Mouse (Mus musculus): ENCODE results near the gene Insm1.

The Insm1 gene

GRCm38 (mm10) chr2:146221076-146221928 lies at the start of gene Insm1:
TSS of gene Insm1 (plus strand) at chr2:146221921.
- DNase-seq (ENCODE audit: low spot score in 2 of 2), result peak in 1 of 2 experiments; percentile 6

GRCm38 (mm10) chr2:146172106-146172505 lies 49.6 kb upstream of the Insm1 start:
- DNase-seq (ENCODE audit: low spot score in 2 of 2), result no peak

DNA sequence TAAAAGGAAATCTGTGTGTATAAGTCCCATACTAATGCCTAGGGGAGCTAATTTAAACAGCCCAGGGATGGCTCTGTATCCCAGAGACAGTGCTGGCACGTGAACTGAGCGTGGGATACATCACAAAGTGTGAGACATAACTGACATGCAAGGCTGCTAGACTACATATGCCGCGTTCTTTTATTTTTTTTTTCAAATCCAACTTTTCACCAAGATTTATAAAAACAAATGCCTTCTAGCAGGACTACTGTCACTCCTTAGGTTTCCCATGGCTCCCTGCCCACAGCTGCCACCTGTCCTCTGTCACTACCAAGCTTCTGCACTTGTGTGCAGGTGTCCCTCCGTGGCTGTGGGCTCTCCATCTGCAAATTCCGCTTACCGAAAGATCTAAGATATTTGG lies 47.5 kb upstream of the Insm1 start:
- no peak for DNase-seq (ENCODE audit: low spot score in 2 of 2)

GRCm38 (mm10) chr2:146178718-146179117 lies 43.0 kb upstream of the Insm1 start:
- no peak for DNase-seq (ENCODE audit: low spot score in 2 of 2)

GRCm38 (mm10) chr2:146183830-146184793 lies 37.6 kb upstream of the Insm1 start:
- DNase-seq (ENCODE audit: low spot score in 2 of 2), result no peak

GRCm38 (mm10) chr2:146196126-146196525 lies 25.6 kb upstream of the Insm1 start:
- no peak for DNase-seq (ENCODE audit: low spot score in 2 of 2)

DNA sequence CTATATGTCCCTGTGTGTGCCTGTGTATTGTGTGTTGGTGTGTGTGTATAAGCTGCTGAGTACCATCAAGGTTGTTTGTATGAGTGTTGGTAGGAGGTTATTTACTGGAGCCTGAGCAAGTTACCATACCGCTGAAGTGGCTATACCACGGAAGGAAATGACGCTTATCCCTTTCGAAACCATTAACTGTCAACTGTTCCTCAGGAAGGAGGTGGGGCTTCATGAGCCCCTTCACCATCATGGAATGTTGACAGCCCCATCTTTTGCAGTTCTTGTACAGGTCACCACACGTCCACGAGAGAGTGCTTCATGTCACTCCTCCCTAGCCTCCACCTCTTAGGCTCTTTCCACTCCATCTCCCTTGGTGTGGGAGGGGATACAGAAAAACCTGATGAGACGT lies 23.8 kb upstream of the Insm1 start:
- DNase-seq (ENCODE audit: low spot score in 2 of 2), result no peak

DNA sequence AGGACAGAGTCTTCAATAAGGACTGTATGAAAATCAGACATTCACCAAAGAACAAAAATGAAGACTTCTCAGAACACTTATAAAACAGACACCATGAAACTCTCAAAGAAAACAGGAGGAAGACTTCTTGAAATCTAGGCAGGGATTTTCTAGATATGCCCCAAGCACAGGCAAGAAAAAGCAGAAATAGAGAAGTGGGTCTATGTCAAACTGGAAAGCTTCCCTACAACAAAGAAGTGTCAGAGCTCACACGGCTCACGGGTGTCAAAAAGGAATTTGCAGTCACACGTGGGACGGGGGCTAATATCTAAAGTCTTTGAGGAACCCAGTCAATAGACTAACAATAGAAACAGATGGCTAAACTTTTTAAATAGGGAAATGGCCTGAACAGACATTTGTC lies 10.8 kb upstream of the Insm1 start:
- DNase-seq (ENCODE audit: low spot score in 2 of 2), result no peak

GRCm38 (mm10) chr2:146214715-146215114 lies 7.0 kb upstream of the Insm1 start:
- no peak for DNase-seq (ENCODE audit: low spot score in 2 of 2)

DNA sequence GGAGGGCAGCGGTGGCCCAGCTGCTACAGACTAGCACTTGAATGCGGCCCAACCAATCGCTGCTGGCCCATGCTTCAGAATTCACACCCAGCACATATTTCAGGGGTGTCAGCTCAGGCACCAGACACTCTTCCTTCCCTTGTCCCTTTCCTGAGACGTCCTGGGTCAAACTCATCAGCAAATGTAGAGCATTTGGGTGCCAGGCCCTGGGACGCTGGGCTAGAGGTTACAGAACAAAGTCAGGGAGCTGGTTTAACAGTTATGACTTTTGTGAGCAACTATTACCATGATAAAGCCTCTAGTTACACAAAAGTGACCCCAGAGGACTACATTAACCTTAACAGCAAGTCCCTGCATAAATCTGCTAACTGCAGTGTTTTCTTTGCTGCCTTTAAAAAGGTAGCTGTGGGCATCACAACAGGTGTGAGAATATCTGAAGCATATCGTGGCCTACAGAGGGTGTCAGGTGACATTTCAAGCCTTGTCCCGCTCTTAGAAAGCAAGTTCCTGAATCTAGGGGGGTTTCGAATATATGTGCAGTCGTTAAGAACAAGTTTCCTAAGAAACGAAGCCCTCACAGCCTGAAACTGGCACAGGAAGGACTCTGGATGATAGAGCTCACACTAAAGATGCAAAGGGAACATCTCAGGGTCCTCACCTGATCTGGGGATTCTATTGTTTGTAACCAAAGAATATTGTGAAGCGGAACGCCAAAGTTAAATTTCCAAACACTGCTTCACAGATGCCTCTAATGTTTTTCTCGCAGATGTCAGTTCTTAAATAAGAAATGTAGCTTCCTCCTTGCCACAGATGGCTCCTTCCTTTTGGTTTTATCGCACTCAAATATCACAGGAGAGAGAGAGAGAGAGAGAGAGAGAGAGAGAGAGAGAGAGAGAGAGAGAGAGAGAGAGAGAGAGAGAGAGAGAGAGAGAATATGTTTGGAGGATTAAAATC lies 5.3 kb upstream of the Insm1 start:
- DNase-seq (ENCODE audit: low spot score in 2 of 2), result no peak

- DNase-seq (ENCODE audit: low spot score in 2 of 2), result no peak
These were observed 4.3 kb upstream of the Insm1 start for GRCm38 (mm10) chr2:146217227-146217980.

DNA sequence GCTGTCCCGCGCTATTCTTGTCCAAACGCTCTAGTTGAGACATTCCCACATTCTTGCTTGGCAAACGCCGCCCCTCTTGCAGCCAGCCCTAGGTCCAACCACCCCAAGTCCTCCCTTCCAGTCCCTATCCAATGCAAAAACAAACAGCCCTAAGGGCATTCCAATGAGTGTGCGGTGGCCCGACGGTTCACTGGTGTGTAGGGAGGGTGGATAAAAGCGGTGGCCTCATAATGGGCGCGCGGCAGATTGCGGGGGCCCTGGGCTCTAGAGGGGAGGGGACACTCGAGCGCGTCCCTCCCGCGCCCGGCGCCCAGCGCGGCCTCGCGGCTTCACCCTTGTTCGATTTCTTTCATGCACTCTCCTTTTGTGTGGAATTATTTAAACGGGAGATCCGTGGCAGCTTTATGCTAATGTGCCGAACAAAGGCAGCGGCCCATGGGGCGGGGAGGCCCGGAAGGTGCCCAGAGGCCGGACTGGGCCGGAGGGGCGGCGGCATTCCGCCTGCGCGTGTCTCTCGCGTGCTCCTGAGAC lies 3.5 kb upstream of the Insm1 start:
- DNase-seq (ENCODE audit: low spot score in 2 of 2), result no peak

- no peak for DNase-seq (ENCODE audit: low spot score in 2 of 2)
These were observed 2.7 kb upstream of the Insm1 start for GRCm38 (mm10) chr2:146218881-146219535.

DNA sequence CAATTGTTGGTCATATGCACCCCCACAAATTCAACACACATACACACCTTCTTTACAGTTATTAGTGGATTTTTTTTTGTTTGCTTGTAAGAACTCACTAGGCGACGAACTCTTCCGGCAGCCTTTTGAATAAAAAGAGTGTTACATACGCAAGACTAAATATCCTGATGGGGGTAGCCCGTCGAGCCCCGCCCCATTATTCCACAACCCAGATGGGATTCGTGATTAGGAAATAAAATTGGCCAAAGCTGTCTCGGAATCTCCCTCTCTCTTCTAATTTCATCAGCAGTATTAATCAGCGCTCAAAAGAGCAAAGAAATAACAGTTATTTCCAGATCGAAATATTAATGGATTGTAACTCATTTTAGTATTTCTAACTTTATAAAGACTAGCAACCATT lies 1.9 kb upstream of the Insm1 start:
- DNase-seq (ENCODE audit: low spot score in 2 of 2), result no peak

DNA sequence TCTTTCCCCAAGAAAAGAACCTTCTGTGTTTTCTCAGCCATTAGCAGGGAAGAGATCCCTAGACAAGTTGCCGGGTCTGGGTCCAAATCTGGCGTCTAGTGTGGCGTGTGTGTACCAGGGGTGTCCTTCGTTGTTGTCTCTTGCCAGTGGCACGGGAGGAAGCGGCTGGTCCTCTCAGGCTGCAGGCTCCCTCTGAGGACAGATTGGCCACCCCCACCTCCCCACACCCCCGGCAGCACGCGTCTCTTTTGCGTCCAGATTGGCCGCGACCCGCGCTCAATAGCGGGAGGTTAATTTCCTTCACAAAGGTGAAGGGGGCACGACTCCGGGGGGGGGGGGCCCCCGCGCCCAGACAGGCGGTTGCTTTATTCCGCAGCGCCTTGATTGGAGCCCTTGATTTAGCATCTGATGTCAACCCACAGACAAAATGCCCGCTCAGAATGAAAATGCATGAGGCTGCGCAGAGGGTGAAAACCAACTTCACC lies 1.1 kb upstream of the Insm1 start:
- no peak for DNase-seq (ENCODE audit: low spot score in 2 of 2)

DNA sequence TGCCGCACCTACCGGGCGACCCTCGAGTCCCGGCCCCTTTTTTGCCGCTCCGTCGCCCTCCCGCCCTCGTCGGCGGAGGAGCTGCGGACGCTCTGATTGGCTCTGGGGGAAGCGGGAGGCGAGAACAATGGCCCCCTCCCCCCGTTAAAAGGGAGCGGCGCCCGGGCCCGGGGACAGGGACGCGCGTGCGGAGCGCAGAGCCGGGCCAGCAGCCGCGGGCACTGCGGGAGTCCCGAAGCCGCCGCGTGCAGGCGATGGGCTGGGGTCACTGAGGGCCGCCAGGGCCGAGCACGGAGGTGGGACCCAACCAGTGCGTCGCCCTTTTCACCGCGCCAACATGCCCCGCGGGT lies 183 bp downstream of the Insm1 start:
- no peak for DNase-seq (ENCODE audit: low spot score in 2 of 2)

- no peak for DNase-seq (ENCODE audit: low spot score in 2 of 2)
These were observed 806 bp downstream of the Insm1 start for GRCm38 (mm10) chr2:146222279-146223175.

DNA sequence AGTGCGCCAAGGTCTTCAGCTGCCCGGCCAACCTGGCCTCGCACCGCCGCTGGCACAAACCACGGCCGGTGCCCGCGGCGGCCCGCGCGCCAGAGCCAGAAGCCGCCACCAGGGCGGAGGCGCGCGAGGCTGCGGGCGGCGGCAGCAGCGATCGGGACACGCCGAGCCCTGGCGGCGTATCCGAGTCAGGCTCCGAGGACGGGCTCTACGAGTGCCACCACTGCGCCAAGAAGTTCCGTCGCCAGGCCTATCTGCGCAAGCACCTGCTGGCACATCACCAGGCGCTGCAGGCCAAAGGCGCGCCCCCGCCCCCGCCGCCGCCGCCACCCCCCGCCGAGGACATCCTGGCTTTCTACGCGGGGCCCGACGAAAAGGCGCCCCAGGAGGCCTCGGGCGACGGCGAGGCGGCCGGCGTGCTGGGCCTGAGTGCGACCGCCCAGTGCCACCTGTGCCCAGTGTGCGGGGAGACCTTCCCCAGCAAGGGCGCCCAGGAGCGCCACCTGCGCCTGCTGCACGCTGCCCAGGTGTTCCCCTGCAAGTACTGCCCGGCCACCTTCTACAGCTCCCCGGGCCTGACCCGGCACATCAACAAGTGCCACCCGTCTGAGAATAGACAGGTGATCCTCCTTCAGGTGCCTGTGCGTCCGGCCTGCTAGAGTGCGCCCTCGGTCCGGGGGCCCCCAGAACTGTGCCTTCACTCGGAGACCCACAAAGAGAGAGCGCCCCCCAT lies 1.6 kb downstream of the Insm1 start:
- no peak for DNase-seq (ENCODE audit: low spot score in 2 of 2)
